ENCODE assay signal across 8 mouse cellular contexts in genomic region chr10:86636953-86637376, GRCm38 (mm10).
DNase-seq lines count a peak whose midpoint lies in the region; ATAC-seq and TF ChIP-seq lines count a peak whose summit lies in the region.
"Not testable (repeated sequence)": the region's sequence is repeated elsewhere in the genome, so short reads cannot be mapped to it uniquely, and the experiment has no call there.

No protein-coding gene starts in this region.

- peak; percentile 87 for DNase-seq in CH12.LX (ENCODE audit: extremely low read depth)
- peak; percentile 46 for DNase-seq in c-Kit-positive CD71-positive TER-119-negative erythroid progenitor cells, embryonic 14.5 days (ENCODE audit: low read depth)
- DNase-seq in forebrain, embryonic 11.5 days (ENCODE audit: low spot score) = peak; percentile 88
- DNase-seq in kidney, postnatal 25 days = peak; percentile 86 to 89
- DNase-seq in liver, embryonic 13.5 days = peak; percentile 52
- DNase-seq in neural tube, embryonic 10.5 days (ENCODE audit: extremely low spot score, low spot score) = peak; percentile 78

- not testable (repeated sequence) for H3K79me2 ChIP-seq in CH12.LX (replicated peaks; ENCODE audit: control insufficient read depth, extremely low read depth, insufficient read depth, poor library complexity, severe bottlenecking)

- WGBS in forebrain, embryonic 11.5 days = 4% methylated on average over 14 of the region's 14 CpGs
- WGBS in heart, embryonic 16.5 days = 2% methylated on average over 14 of the region's 14 CpGs
- WGBS in liver, embryonic 13.5 days (ENCODE audit: insufficient replicate concordance) = under 1% methylated on average over 14 of the region's 14 CpGs
- WGBS in stomach, embryonic 15.5 days = 6% methylated on average over 14 of the region's 14 CpGs

- peak; percentile 82 for ATAC-seq in forebrain, embryonic 11.5 days (replicated peaks; ENCODE audit: low FRiP score)
- ATAC-seq in heart, embryonic 16.5 days (replicated peaks; ENCODE audit: extremely low read depth, insufficient read depth, low FRiP score) = peak; percentile 89
- ATAC-seq in liver, embryonic 13.5 days (ENCODE audit: low read depth) = peak; percentile 74
- ATAC-seq in stomach, embryonic 15.5 days (ENCODE audit: insufficient read depth, low FRiP score, low read depth) = peak; percentile 80; the same call in 1 of the 2 replicates

- peaks cover 9 to 15% of the 10 kb centered on the region in 2 experiments for H3K4me1 ChIP-seq in CH12.LX (ENCODE audit: control insufficient read depth in 1 of 2, insufficient read depth in 2 of 2)
- H3K4me1 ChIP-seq in forebrain, embryonic 11.5 days (replicated peaks; ENCODE audit: control insufficient read depth, insufficient read depth, low read length); heart, embryonic 16.5 days (ENCODE audit: control insufficient read depth, insufficient read depth, low read length); liver, embryonic 13.5 days (replicated peaks); stomach, embryonic 15.5 days: not testable (repeated sequence)

- H3K9me3 ChIP-seq in CH12.LX (replicated peaks; ENCODE audit: low read length); forebrain, embryonic 11.5 days (ENCODE audit: control insufficient read depth, low read length); heart, embryonic 16.5 days (replicated peaks; ENCODE audit: control insufficient read depth, low read length); liver, embryonic 13.5 days (replicated peaks); stomach, embryonic 15.5 days: not testable (repeated sequence)

- peak overlapping the region; percentile 54 for H3K4me2 ChIP-seq in CH12.LX (ENCODE audit: insufficient read depth, low read depth, poor library complexity, severe bottlenecking)
- peak overlapping the region; percentile 40; the same call in 1 of the 2 replicates for H3K4me2 ChIP-seq in forebrain, embryonic 11.5 days (ENCODE audit: low read depth, low read length, severe bottlenecking)
- peak overlapping the region; percentile 63 for H3K4me2 ChIP-seq in heart, embryonic 16.5 days (ENCODE audit: low read depth, low read length)
- peak overlapping the region; percentile 56 for H3K4me2 ChIP-seq in liver, embryonic 13.5 days
- peak overlapping the region; percentile 57 for H3K4me2 ChIP-seq in stomach, embryonic 15.5 days

- peak; percentile 25 for TF ChIP-seq RAD21 in CH12.LX (IDR thresholded peaks at IDR 0.05; ENCODE audit: low read depth, low read length)

- H3K27me3 ChIP-seq in CH12.LX (replicated peaks); forebrain, embryonic 11.5 days (ENCODE audit: control insufficient read depth, insufficient read depth, low read length); heart, embryonic 16.5 days (ENCODE audit: control insufficient read depth, insufficient read depth, low read length); liver, embryonic 13.5 days; stomach, embryonic 15.5 days (replicated peaks): not testable (repeated sequence)

- dilution Hi-C loops in CH12.LX (cut with MboI; ENCODE audit: extremely low pct_ligation_motif_present, extremely low pct_unique_long_range_greater_than_20kb, low sequenced_read_pairs) = not testable (repeated sequence)

- H3K27ac ChIP-seq in CH12.LX (ENCODE audit: insufficient read depth, low read depth) = peak overlapping the region; percentile 18; the same call in 1 of the 2 replicates
- not testable (repeated sequence) for H3K27ac ChIP-seq in forebrain, embryonic 11.5 days (ENCODE audit: low read depth, low read length); heart, embryonic 16.5 days (ENCODE audit: low read length); liver, embryonic 13.5 days; stomach, embryonic 15.5 days

- not testable (repeated sequence) for TF ChIP-seq EP300 in CH12.LX (IDR thresholded peaks at IDR 0.05; ENCODE audit: low read length)

- peak; percentile 29 to 82; a peak in 3 of 4 replicates for TF ChIP-seq CTCF in CH12.LX (conservative IDR thresholded peaks at IDR 0.05 in 1 of 2, IDR thresholded peaks at IDR 0.05 in 1 of 2; ENCODE audit: low read depth in 2 of 2, low read length in 2 of 2)

- in situ Hi-C loops in CH12.LX (cut with MboI; ENCODE audit: low pct_ligation_motif_present, low pct_unique_long_range_greater_than_20kb, low sequenced_read_pairs) = not testable (repeated sequence)

- H3K36me3 ChIP-seq in CH12.LX (replicated peaks in 1 of 2; ENCODE audit: control insufficient read depth in 1 of 2, insufficient read depth in 1 of 2, low read length in 1 of 2); forebrain, embryonic 11.5 days (ENCODE audit: control insufficient read depth, insufficient read depth, low read length); heart, embryonic 16.5 days (ENCODE audit: control insufficient read depth, insufficient read depth); liver, embryonic 13.5 days; stomach, embryonic 15.5 days: not testable (repeated sequence)

- H3K9ac ChIP-seq in CH12.LX (ENCODE audit: insufficient read depth, low read depth) = peak overlapping the region; percentile 32; the same call in 1 of the 2 replicates
- H3K9ac ChIP-seq in forebrain, embryonic 11.5 days (ENCODE audit: low read length); stomach, embryonic 15.5 days: not testable (repeated sequence)
- H3K9ac ChIP-seq in heart, embryonic 16.5 days (ENCODE audit: low read length) = peak overlapping the region; percentile 20; the same call in 1 of the 2 replicates
- H3K9ac ChIP-seq in liver, embryonic 13.5 days = 0 out of 2 replicates have a peak overlapping the region, but pooled peaks have one; percentile 33

- H3K4me3 ChIP-seq in CH12.LX (replicated peaks in 1 of 3; ENCODE audit: low read depth in 2 of 3, low read length in 2 of 3, poor library complexity in 1 of 3) = peak overlapping the region in 2 of 3 experiments; percentile 22 to 32
- peak overlapping the region; percentile 22 for H3K4me3 ChIP-seq in forebrain, embryonic 11.5 days (ENCODE audit: low read depth, low read length)
- H3K4me3 ChIP-seq in heart, embryonic 16.5 days (ENCODE audit: low read length) = peak overlapping the region; percentile 44
- H3K4me3 ChIP-seq in liver, embryonic 13.5 days (replicated peaks) = peak overlapping the region; percentile 34
- H3K4me3 ChIP-seq in stomach, embryonic 15.5 days (replicated peaks) = peak overlapping the region; percentile 26

- TF ChIP-seq POLR2A in CH12.LX (IDR thresholded peaks at IDR 0.05; ENCODE audit: low read depth, low read length) = not testable (repeated sequence)

TF ChIP-seq in CH12.LX, 34 proteins besides CTCF, POLR2A, EP300 and RAD21:
- TF ChIP-seq TCF12 (IDR thresholded peaks at IDR 0.05; ENCODE audit: low read depth, low read length) (0 out of 2 replicates have a peak, but pooled peaks have one; percentile 24), NRF1 (IDR thresholded peaks at IDR 0.05; ENCODE audit: low read depth, low read length) (peak; percentile 81), SMC3 (IDR thresholded peaks at IDR 0.05; ENCODE audit: low read depth, low read length) (peak; percentile 58), MYC (IDR thresholded peaks at IDR 0.05; ENCODE audit: low read depth, low read length) (0 out of 2 replicates have a peak, but pooled peaks have one; percentile 36)
